In genomic region chr13:69482751-69483150, GRCm38 (mm10) we compare ENCODE assay signal across 8 mouse cellular contexts. TPM values are rescaled to one million over a fixed set of nuclear protein-coding genes. Genes with fewer than 3 reads are reported as not detected.
DNase-seq lines count a peak whose midpoint lies in the region; ATAC-seq and TF ChIP-seq lines count a peak whose summit lies in the region.

No protein-coding gene starts in this region.

- DNase-seq in embryonic facial prominence, embryonic 10.5 days (ENCODE audit: low spot score): no peak
- peak; percentile 23 for DNase-seq in Muller cell, postnatal 12 days (ENCODE audit: inconsistent ontology term)
- peak; percentile 45 for DNase-seq in gastrocnemius, postnatal 10 days
- DNase-seq in thymus, postnatal 10 days (ENCODE audit: low spot score in 2 of 2): no peak
- no peak for DNase-seq in liver, postnatal 0 days
- no peak for DNase-seq in c-Kit-positive CD71-positive TER-119-positive erythroid progenitor cells, embryonic 14.5 days (ENCODE audit: low spot score)

- H3K4me2 ChIP-seq in embryonic facial prominence, embryonic 13.5 days: peak overlapping the region; percentile 58
- peak overlapping the region; percentile 71 for H3K4me2 ChIP-seq in hindbrain, embryonic 16.5 days (ENCODE audit: low read length)
- H3K4me2 ChIP-seq in liver, postnatal 0 days (ENCODE audit: low read depth, low read length): no peak overlapping the region

- no peak for ATAC-seq in embryonic facial prominence, embryonic 13.5 days (ENCODE audit: insufficient number of reproducible peaks, insufficient read depth, low FRiP score, low TSS enrichment, low read depth)
- no peak for ATAC-seq in hindbrain, embryonic 16.5 days
- ATAC-seq in liver, postnatal 0 days: no peak

- TF ChIP-seq EP300 in liver, postnatal 0 days (IDR thresholded peaks at IDR 0.05; ENCODE audit: low read depth): no peak

- H3K9me3 ChIP-seq in embryonic facial prominence, embryonic 13.5 days: no peaks in the 10 kb centered on the region
- H3K9me3 ChIP-seq in embryonic facial prominence, embryonic 10.5 days: no peaks in the 10 kb centered on the region
- H3K9me3 ChIP-seq in hindbrain, embryonic 16.5 days (ENCODE audit: control insufficient read depth, low read length): no peaks in the 10 kb centered on the region
- no peaks in the 10 kb centered on the region for H3K9me3 ChIP-seq in liver, postnatal 0 days (ENCODE audit: low read length)

- no peak for TF ChIP-seq CTCF in liver, postnatal 0 days (IDR thresholded peaks at IDR 0.05; ENCODE audit: low read depth)

- peaks cover 25% of the 10 kb centered on the region for H3K4me1 ChIP-seq in embryonic facial prominence, embryonic 13.5 days
- H3K4me1 ChIP-seq in embryonic facial prominence, embryonic 10.5 days: peaks cover 20% of the 10 kb centered on the region
- peaks cover 14% of the 10 kb centered on the region for H3K4me1 ChIP-seq in hindbrain, embryonic 16.5 days (ENCODE audit: control insufficient read depth, insufficient read depth, low read depth, low read length)
- H3K4me1 ChIP-seq in liver, postnatal 0 days (ENCODE audit: insufficient read depth): peaks cover 5% of the 10 kb centered on the region; the same call in 1 of the 2 replicates

- H3K27me3 ChIP-seq in embryonic facial prominence, embryonic 13.5 days: peaks cover 71% of the 10 kb centered on the region
- peaks cover 73% of the 10 kb centered on the region for H3K27me3 ChIP-seq in embryonic facial prominence, embryonic 10.5 days (replicated peaks; ENCODE audit: low read depth, poor library complexity, severe bottlenecking)
- H3K27me3 ChIP-seq in hindbrain, embryonic 16.5 days (replicated peaks; ENCODE audit: control insufficient read depth, insufficient read depth, low read length): peaks cover 8% of the 10 kb centered on the region
- peaks cover 48% of the 10 kb centered on the region for H3K27me3 ChIP-seq in liver, postnatal 0 days (ENCODE audit: insufficient read depth, low read length)

- no peak overlapping the region for H3K9ac ChIP-seq in embryonic facial prominence, embryonic 13.5 days
- H3K9ac ChIP-seq in hindbrain, embryonic 16.5 days (ENCODE audit: low read depth, low read length): no peak overlapping the region
- no peak overlapping the region for H3K9ac ChIP-seq in liver, postnatal 0 days (replicated peaks)

- H3K4me3 ChIP-seq in embryonic facial prominence, embryonic 13.5 days: no peak overlapping the region
- no peak overlapping the region for H3K4me3 ChIP-seq in embryonic facial prominence, embryonic 10.5 days
- H3K4me3 ChIP-seq in hindbrain, embryonic 16.5 days (ENCODE audit: low read length): no peak overlapping the region
- no peak overlapping the region for H3K4me3 ChIP-seq in liver, postnatal 0 days (ENCODE audit: low read depth, low read length)

- no peaks in the 10 kb centered on the region for H3K36me3 ChIP-seq in embryonic facial prominence, embryonic 13.5 days
- H3K36me3 ChIP-seq in embryonic facial prominence, embryonic 10.5 days (replicated peaks): no peaks in the 10 kb centered on the region
- H3K36me3 ChIP-seq in hindbrain, embryonic 16.5 days (ENCODE audit: control insufficient read depth, insufficient read depth, low read length): no peaks in the 10 kb centered on the region
- H3K36me3 ChIP-seq in liver, postnatal 0 days (replicated peaks; ENCODE audit: insufficient read depth, low read length): no peaks in the 10 kb centered on the region

- 36% methylated on average over 8 of the region's 8 CpGs for WGBS in embryonic facial prominence, embryonic 13.5 days
- WGBS in embryonic facial prominence, embryonic 10.5 days: 57% methylated on average over 8 of the region's 8 CpGs
- 29% methylated on average over 8 of the region's 8 CpGs for WGBS in hindbrain, embryonic 16.5 days
- WGBS in liver, postnatal 0 days (ENCODE audit: insufficient replicate concordance): 51% methylated on average over 8 of the region's 8 CpGs

- H3K27ac ChIP-seq in embryonic facial prominence, embryonic 13.5 days: no peak overlapping the region
- no peak overlapping the region for H3K27ac ChIP-seq in embryonic facial prominence, embryonic 10.5 days (replicated peaks)
- H3K27ac ChIP-seq in hindbrain, embryonic 16.5 days (ENCODE audit: low read depth, low read length): no peak overlapping the region
- H3K27ac ChIP-seq in liver, postnatal 0 days (ENCODE audit: low read depth): no peak overlapping the region

RNA-seq across cellular contexts. Expression of gene Nsun2, which starts 50.8 kb away (rescaled TPM):
- polyA plus RNA-seq in embryonic facial prominence, embryonic 13.5 days (2015; fragmentation: Nextera tagmentation; extraction: Ambion mirVana): 119 and 121 TPM in 2 replicates
- polyA plus RNA-seq in embryonic facial prominence, embryonic 10.5 days (2016; fragmentation: Nextera tagmentation; extraction: Ambion mirVana): 166 and 173 TPM in 2 replicates
- total RNA-seq in gastrocnemius, postnatal 10 days (2021): 10 to 100 TPM; 42.8 to 50.4 TPM
- polyA plus RNA-seq in hindbrain, embryonic 16.5 days (2015; fragmentation: Nextera tagmentation; extraction: Ambion mirVana): 73.8 and 77.7 TPM in 2 replicates
- 46.0 and 47.5 TPM in 2 replicates for polyA plus RNA-seq in liver, postnatal 0 days (2015; fragmentation: Nextera tagmentation; extraction: Ambion mirVana)

RNA-seq across cellular contexts. Expression of gene Tent4a, which starts 51.7 kb away (rescaled TPM):
- polyA plus RNA-seq in embryonic facial prominence, embryonic 13.5 days (2015; fragmentation: Nextera tagmentation; extraction: Ambion mirVana): 6.4 and 7.2 TPM in 2 replicates
- 5.0 TPM in 2 replicates for polyA plus RNA-seq in embryonic facial prominence, embryonic 10.5 days (2016; fragmentation: Nextera tagmentation; extraction: Ambion mirVana)
- 10 to 100 TPM; 11.6 to 14.3 TPM for total RNA-seq in gastrocnemius, postnatal 10 days (2021)
- polyA plus RNA-seq in hindbrain, embryonic 16.5 days (2015; fragmentation: Nextera tagmentation; extraction: Ambion mirVana): 5.7 and 6.4 TPM in 2 replicates
- polyA plus RNA-seq in liver, postnatal 0 days (2015; fragmentation: Nextera tagmentation; extraction: Ambion mirVana): 1.9 and 2.4 TPM in 2 replicates

Comparison
In these comparisons a context has a peak if more than half of its experiments do, and no peak if none do; other contexts are left out.
1. DNase-seq: peak in Muller cell, postnatal 12 days (single experiment) and gastrocnemius, postnatal 10 days (single experiment); none in embryonic facial prominence, embryonic 10.5 days (single experiment), thymus, postnatal 10 days (0 of 2), liver, postnatal 0 days (single experiment) and c-Kit-positive CD71-positive TER-119-positive erythroid progenitor cells, embryonic 14.5 days (single experiment).